Mouse (Mus musculus): ENCODE data around the gene Anp32e. TPM values are rescaled to one million over a fixed set of nuclear protein-coding genes. Genes with fewer than 3 reads are reported as not detected.

Gene Anp32e
- total RNA-seq, 1 experiment, result 50.8 TPM

DNA sequence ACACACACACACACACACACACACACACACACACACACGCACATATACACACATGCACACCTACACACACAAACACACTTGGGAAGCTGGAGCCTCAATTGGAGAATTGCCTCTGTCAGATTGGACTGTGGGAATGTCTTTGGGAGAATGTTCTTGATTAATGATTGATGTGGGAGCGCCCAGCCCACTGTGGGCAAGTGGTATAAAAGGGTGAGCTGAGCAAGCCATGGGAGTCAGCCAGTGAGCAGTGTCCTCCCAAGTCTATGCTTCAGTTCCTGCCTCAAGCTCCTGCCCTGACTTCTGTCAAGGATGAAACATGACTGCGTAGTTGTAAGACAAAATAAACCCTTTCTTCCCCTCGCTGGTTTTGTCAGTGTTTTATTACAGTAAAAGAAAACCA lies 41.5 kb upstream of the Anp32e start:
- H3K27ac ChIP-seq (ENCODE audit: insufficient read depth, low read depth, low read length, poor library complexity, severe bottlenecking), result no peak overlapping the region
- no peak for DNase-seq (ENCODE audit: low read depth, low spot score)
- in situ Hi-C loops (cut with MboI; ENCODE audit: low sequenced_read_pairs in 2 of 2, unreplicated experiment in 2 of 2), result no loop called here
- H3K36me3 ChIP-seq (ENCODE audit: control insufficient read depth, insufficient read depth, low read length, poor library complexity, severe bottlenecking), result no peaks in the 10 kb centered on the region; the same call in 1 of the 2 replicates
- no peak overlapping the region for H3K9ac ChIP-seq (ENCODE audit: insufficient read depth, low read depth, low read length, poor library complexity, severe bottlenecking)
- no peak overlapping the region for H3K4me3 ChIP-seq (ENCODE audit: insufficient read depth in 1 of 2, low read depth in 1 of 2, low read length in 2 of 2, poor library complexity in 1 of 2, severe bottlenecking in 1 of 2)
- H3K4me1 ChIP-seq (ENCODE audit: control insufficient read depth in 2 of 2, insufficient read depth in 2 of 2, low read length in 2 of 2, poor library complexity in 1 of 2), result peaks cover 6 to 9% of the 10 kb centered on the region in 2 experiments
- TF ChIP-seq MAFK (IDR thresholded peaks at IDR 0.05; ENCODE audit: insufficient read depth, low read depth, low read length) (no peak), ZNF384 (IDR thresholded peaks at IDR 0.05; ENCODE audit: low read depth, low read length) (no peak), HCFC1 (IDR thresholded peaks at IDR 0.05; ENCODE audit: borderline replicate concordance, insufficient read depth, low read length) (no peak), CHD2 (IDR thresholded peaks at IDR 0.05; ENCODE audit: low read depth, low read length) (no peak), ZC3H11A (IDR thresholded peaks at IDR 0.05; ENCODE audit: borderline replicate concordance, low read depth, low read length) (no peak)
- H3K9me3 ChIP-seq (ENCODE audit: control insufficient read depth, insufficient read depth, low read depth, low read length), result no peaks in the 10 kb centered on the region

DNA sequence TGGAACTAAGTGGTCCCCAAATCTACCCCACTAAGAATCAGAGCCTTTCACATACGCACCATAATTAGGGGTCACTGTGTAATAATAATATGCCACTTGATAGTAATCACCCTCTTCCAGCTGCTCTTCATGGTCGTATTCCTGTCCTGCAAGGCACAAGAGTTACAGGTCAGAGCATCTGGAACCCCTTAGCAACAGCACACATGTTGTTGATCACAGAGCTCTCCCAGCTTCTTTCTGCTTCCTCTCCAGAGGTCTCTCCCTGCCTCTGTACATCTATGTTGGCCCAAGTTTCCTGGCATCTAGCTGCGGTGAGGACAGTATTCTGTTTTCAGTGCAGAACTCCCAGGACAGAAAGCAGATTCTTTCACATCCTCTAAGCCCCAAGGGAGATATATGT lies 39.4 kb upstream of the Anp32e start:
- Histone ChIP-seq H3K9ac (ENCODE audit: insufficient read depth, low read depth, low read length, poor library complexity, severe bottlenecking) (no peak overlapping the region), H3K9me3 (ENCODE audit: control insufficient read depth, insufficient read depth, low read depth, low read length) (no peaks in the 10 kb centered on the region), H3K4me3 (ENCODE audit: insufficient read depth in 1 of 2, low read depth in 1 of 2, low read length in 2 of 2, poor library complexity in 1 of 2, severe bottlenecking in 1 of 2) (no peak overlapping the region), H3K4me1 (ENCODE audit: control insufficient read depth in 2 of 2, insufficient read depth in 2 of 2, low read length in 2 of 2, poor library complexity in 1 of 2) (peaks cover 6 to 14% of the 10 kb centered on the region in 2 experiments), H3K27ac (ENCODE audit: insufficient read depth, low read depth, low read length, poor library complexity, severe bottlenecking) (no peak overlapping the region), H3K36me3 (ENCODE audit: control insufficient read depth, insufficient read depth, low read length, poor library complexity, severe bottlenecking) (no peaks in the 10 kb centered on the region; the same call in 1 of the 2 replicates)
- DNase-seq (ENCODE audit: low read depth, low spot score), result no peak
- TF ChIP-seq ZC3H11A (IDR thresholded peaks at IDR 0.05; ENCODE audit: borderline replicate concordance, low read depth, low read length) (no peak), HCFC1 (IDR thresholded peaks at IDR 0.05; ENCODE audit: borderline replicate concordance, insufficient read depth, low read length) (no peak), MAFK (IDR thresholded peaks at IDR 0.05; ENCODE audit: insufficient read depth, low read depth, low read length) (no peak), CHD2 (IDR thresholded peaks at IDR 0.05; ENCODE audit: low read depth, low read length) (no peak), ZNF384 (IDR thresholded peaks at IDR 0.05; ENCODE audit: low read depth, low read length) (no peak)
- in situ Hi-C loops (cut with MboI; ENCODE audit: low sequenced_read_pairs in 2 of 2, unreplicated experiment in 2 of 2), result no loop called here

DNA sequence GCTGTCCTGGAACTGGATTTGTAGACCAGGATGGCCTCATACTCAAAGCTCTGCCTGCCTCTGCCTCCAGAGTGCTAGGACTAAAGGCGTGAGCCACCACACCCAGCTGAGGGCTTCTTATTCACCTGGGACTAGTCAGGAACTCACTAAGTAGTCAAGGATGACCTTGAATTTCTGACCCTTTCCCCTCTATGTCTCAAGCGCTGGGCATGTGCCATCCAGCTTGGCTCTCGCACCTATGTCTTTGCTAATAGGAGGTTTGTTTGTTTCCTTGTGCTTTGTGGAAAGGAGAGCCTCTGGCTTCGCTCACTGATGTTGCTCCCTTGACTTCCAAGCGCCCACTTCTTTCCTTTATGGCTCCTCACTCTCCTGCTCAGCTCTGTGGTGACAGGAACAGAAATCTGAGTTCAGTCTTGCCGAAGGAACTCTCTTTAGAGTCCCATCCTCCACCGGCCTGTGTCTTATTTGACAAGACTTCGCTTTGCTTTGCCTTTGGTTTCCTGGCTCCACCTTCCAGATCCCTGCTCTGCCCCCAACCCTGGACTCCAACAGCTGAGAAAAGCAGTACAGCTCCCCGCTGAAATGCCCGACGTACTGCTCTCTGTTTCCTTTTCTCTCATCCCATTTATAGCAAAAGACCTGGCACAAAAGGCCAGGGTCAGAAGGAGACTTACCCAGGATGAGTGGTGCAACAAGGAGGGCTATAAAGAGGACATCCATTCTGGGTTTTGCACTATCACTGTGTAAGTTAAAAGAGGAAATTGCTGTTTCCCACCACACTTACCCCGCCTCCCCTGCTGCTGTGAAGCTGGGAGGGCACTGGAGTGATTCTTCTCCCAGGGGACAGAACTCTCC lies 37.6 kb upstream of the Anp32e start, which contains the start of gene BC028528:
TSS of gene BC028528 (minus strand) at position 795 of the 855 bp plus-strand sequence.
- Histone ChIP-seq H3K9me3 (ENCODE audit: control insufficient read depth, insufficient read depth, low read depth, low read length) (no peaks in the 10 kb centered on the region), H3K4me1 (ENCODE audit: control insufficient read depth in 2 of 2, insufficient read depth in 2 of 2, low read length in 2 of 2, poor library complexity in 1 of 2) (peaks cover 12 to 14% of the 10 kb centered on the region in 2 experiments), H3K9ac (ENCODE audit: insufficient read depth, low read depth, low read length, poor library complexity, severe bottlenecking) (peak within 1 kb of the TSS; percentile 41; the same call in 1 of the 2 replicates), H3K4me3 (ENCODE audit: insufficient read depth in 1 of 2, low read depth in 1 of 2, low read length in 2 of 2, poor library complexity in 1 of 2, severe bottlenecking in 1 of 2) (peak within 1 kb of the TSS; percentile 52 to 63), H3K36me3 (ENCODE audit: control insufficient read depth, insufficient read depth, low read length, poor library complexity, severe bottlenecking) (peaks cover 2% of the 10 kb centered on the region; the same call in 1 of the 2 replicates), H3K27ac (ENCODE audit: insufficient read depth, low read depth, low read length, poor library complexity, severe bottlenecking) (peak within 1 kb of the TSS; percentile 71)
- in situ Hi-C loops (cut with MboI; ENCODE audit: low sequenced_read_pairs in 2 of 2, unreplicated experiment in 2 of 2), result no loop called here
- DNase-seq (ENCODE audit: low read depth, low spot score), result no peak
- TF ChIP-seq HCFC1 (IDR thresholded peaks at IDR 0.05; ENCODE audit: borderline replicate concordance, insufficient read depth, low read length), result no peak
- no peak for TF ChIP-seq ZNF384 (IDR thresholded peaks at IDR 0.05; ENCODE audit: low read depth, low read length)
- no peak for TF ChIP-seq CHD2 (IDR thresholded peaks at IDR 0.05; ENCODE audit: low read depth, low read length)
- TF ChIP-seq ZC3H11A (IDR thresholded peaks at IDR 0.05; ENCODE audit: borderline replicate concordance, low read depth, low read length), result no peak

DNA sequence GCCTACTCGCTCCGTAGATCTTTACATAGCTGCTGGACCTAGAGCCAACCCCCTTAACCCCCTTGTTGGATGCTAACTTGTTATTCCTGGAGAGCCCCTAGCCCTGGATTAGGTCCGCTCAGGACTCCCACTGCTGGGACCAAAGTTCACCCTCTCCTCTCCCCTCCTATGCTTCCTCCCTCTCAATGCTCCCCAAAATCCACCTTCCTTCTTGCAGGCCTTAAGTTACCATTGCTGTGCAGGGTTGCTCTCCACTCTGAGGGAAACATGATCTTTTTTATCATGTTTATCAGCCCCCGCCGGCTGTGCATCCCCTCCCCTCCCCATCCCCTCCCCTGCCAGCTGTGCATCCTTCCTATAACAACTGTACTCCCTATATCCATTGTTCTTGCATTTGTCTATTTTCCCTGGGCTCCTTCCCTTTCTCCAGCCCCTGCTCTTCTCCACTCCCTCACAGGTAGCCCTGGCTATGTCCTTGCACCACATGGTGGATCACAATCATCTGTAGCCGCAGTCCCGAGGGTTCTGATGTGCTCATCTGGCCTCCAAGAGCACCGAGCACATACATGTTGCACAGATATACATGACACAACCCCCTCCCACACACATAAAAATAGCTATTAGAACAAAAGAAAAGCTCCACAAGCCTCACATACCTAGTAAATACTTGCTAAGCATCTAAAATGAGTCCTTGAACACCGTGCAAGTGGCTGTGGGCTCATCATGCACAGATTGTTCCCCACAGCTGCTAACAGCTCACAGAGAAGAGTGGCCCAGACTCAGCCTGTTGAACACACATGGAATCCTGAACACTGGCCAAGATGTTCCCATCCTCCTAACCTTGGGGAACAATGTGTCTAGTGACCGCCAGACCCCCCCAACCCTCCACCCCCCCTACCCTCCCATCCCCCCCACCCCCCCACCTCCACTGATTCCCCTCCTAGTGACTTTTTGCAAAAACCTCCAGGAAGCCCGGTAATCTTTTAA lies 36.7 kb upstream of the Anp32e start:
- H3K9me3 ChIP-seq (ENCODE audit: control insufficient read depth, insufficient read depth, low read depth, low read length), result no peaks in the 10 kb centered on the region
- H3K4me1 ChIP-seq (ENCODE audit: control insufficient read depth in 2 of 2, insufficient read depth in 2 of 2, low read length in 2 of 2, poor library complexity in 1 of 2), result peaks cover 12 to 14% of the 10 kb centered on the region in 2 experiments
- no peak for DNase-seq (ENCODE audit: low read depth, low spot score)
- no peak for TF ChIP-seq MAFK (IDR thresholded peaks at IDR 0.05; ENCODE audit: insufficient read depth, low read depth, low read length)
- no peak for TF ChIP-seq CHD2 (IDR thresholded peaks at IDR 0.05; ENCODE audit: low read depth, low read length)
- TF ChIP-seq ZC3H11A (IDR thresholded peaks at IDR 0.05; ENCODE audit: borderline replicate concordance, low read depth, low read length), result no peak
- TF ChIP-seq HCFC1 (IDR thresholded peaks at IDR 0.05; ENCODE audit: borderline replicate concordance, insufficient read depth, low read length), result no peak
- no peak for TF ChIP-seq ZNF384 (IDR thresholded peaks at IDR 0.05; ENCODE audit: low read depth, low read length)
- H3K4me3 ChIP-seq (ENCODE audit: insufficient read depth in 1 of 2, low read depth in 1 of 2, low read length in 2 of 2, poor library complexity in 1 of 2, severe bottlenecking in 1 of 2), result peak overlapping the region; percentile 52 to 63; a peak in 3 of 4 replicates
- H3K27ac ChIP-seq (ENCODE audit: insufficient read depth, low read depth, low read length, poor library complexity, severe bottlenecking), result peak overlapping the region; percentile 71; the same call in 1 of the 2 replicates
- in situ Hi-C loops (cut with MboI; ENCODE audit: low sequenced_read_pairs in 2 of 2, unreplicated experiment in 2 of 2), result no loop called here
- H3K36me3 ChIP-seq (ENCODE audit: control insufficient read depth, insufficient read depth, low read length, poor library complexity, severe bottlenecking), result peaks cover 2% of the 10 kb centered on the region
- no peak overlapping the region; the same call in 1 of the 2 replicates for H3K9ac ChIP-seq (ENCODE audit: insufficient read depth, low read depth, low read length, poor library complexity, severe bottlenecking)

Data from ES-E14 (cell line).